Mouse (Mus musculus): Measurements from ENCODE around the gene Lrrc8c. TPM values are rescaled to one million over a fixed set of nuclear protein-coding genes. Genes with fewer than 3 reads are reported as not detected.

Lrrc8c gene
- polyA plus RNA-seq, 1 experiment from 2014 or later, result 24.7 TPM

GRCm38 (mm10) chr5:105566852-105567412, 47.7 kb downstream of the Lrrc8c start:
- no peak for TF ChIP-seq CTCF (IDR thresholded peaks at IDR 0.05; ENCODE audit: low read depth)
- Histone ChIP-seq H3K36me3 (ENCODE audit: insufficient read depth) (no peaks in the 10 kb centered on the region), H3K9me3 (ENCODE audit: low read depth, low read length) (no peaks in the 10 kb centered on the region), H3K27ac (ENCODE audit: low read depth) (no peak overlapping the region), H3K4me2 (no peak overlapping the region), H3K4me3 (ENCODE audit: low read depth, low read length) (no peak overlapping the region), H3K4me1 (ENCODE audit: insufficient read depth) (no peaks in the 10 kb centered on the region), H3K27me3 (ENCODE audit: insufficient read depth, low read length) (no peaks in the 10 kb centered on the region), H3K9ac (no peak overlapping the region)
- 43% methylated on average over 7 of the region's 7 CpGs for WGBS
- DNase-seq (peak; percentile 46), ATAC-seq (ENCODE audit: insufficient read depth) (peak; percentile 45; the same call in 1 of the 2 replicates)

GRCm38 (mm10) chr5:105568043-105568747, 49.0 kb downstream of the Lrrc8c start:
- Histone ChIP-seq H3K4me1 (ENCODE audit: insufficient read depth) (no peaks in the 10 kb centered on the region), H3K27ac (ENCODE audit: low read depth) (no peak overlapping the region), H3K27me3 (ENCODE audit: insufficient read depth, low read length) (no peaks in the 10 kb centered on the region), H3K9ac (no peak overlapping the region), H3K9me3 (ENCODE audit: low read depth, low read length) (no peaks in the 10 kb centered on the region), H3K4me2 (no peak overlapping the region), H3K36me3 (ENCODE audit: insufficient read depth) (no peaks in the 10 kb centered on the region), H3K4me3 (ENCODE audit: low read depth, low read length) (no peak overlapping the region)
- DNase-seq (no peak), ATAC-seq (ENCODE audit: insufficient read depth) (no peak)
- 68% methylated on average over 6 of the region's 6 CpGs for WGBS
- no peak for TF ChIP-seq CTCF (IDR thresholded peaks at IDR 0.05; ENCODE audit: low read depth)

- no peak for TF ChIP-seq CTCF (IDR thresholded peaks at IDR 0.05; ENCODE audit: low read depth)
- no peak overlapping the region for H3K27ac ChIP-seq (ENCODE audit: low read depth)
- 71% methylated on average over 2 of the region's 2 CpGs for WGBS
- H3K27me3 ChIP-seq (ENCODE audit: insufficient read depth, low read length), result no peaks in the 10 kb centered on the region
- DNase-seq (no peak), ATAC-seq (ENCODE audit: insufficient read depth) (no peak)
- H3K4me3 ChIP-seq (ENCODE audit: low read depth, low read length), result no peak overlapping the region
- no peaks in the 10 kb centered on the region for H3K4me1 ChIP-seq (ENCODE audit: insufficient read depth)
- no peak overlapping the region for H3K4me2 ChIP-seq
- H3K36me3 ChIP-seq (ENCODE audit: insufficient read depth), result no peaks in the 10 kb centered on the region
- no peak overlapping the region for H3K9ac ChIP-seq
- no peaks in the 10 kb centered on the region for H3K9me3 ChIP-seq (ENCODE audit: low read depth, low read length)
Observed at GRCm38 (mm10) chr5:105569168-105569567, 50.0 kb downstream of the Lrrc8c start.

GRCm38 (mm10) chr5:105572160-105572692, 53.0 kb downstream of the Lrrc8c start:
- Histone ChIP-seq H3K9ac (no peak overlapping the region), H3K27ac (ENCODE audit: low read depth) (no peak overlapping the region), H3K4me2 (no peak overlapping the region), H3K9me3 (ENCODE audit: low read depth, low read length) (no peaks in the 10 kb centered on the region), H3K4me3 (ENCODE audit: low read depth, low read length) (no peak overlapping the region), H3K27me3 (ENCODE audit: insufficient read depth, low read length) (no peaks in the 10 kb centered on the region), H3K36me3 (ENCODE audit: insufficient read depth) (no peaks in the 10 kb centered on the region), H3K4me1 (ENCODE audit: insufficient read depth) (no peaks in the 10 kb centered on the region)
- WGBS, result 62% methylated on average over 5 of the region's 5 CpGs
- no peak for TF ChIP-seq CTCF (IDR thresholded peaks at IDR 0.05; ENCODE audit: low read depth)
- DNase-seq (no peak), ATAC-seq (ENCODE audit: insufficient read depth) (no peak)

- no peak for ATAC-seq (ENCODE audit: insufficient read depth)
- H3K27ac ChIP-seq (ENCODE audit: low read depth), result no peak overlapping the region
- no peaks in the 10 kb centered on the region for H3K9me3 ChIP-seq (ENCODE audit: low read depth, low read length)
- no peak for DNase-seq
- H3K4me1 ChIP-seq (ENCODE audit: insufficient read depth), result no peaks in the 10 kb centered on the region
- H3K27me3 ChIP-seq (ENCODE audit: insufficient read depth, low read length), result no peaks in the 10 kb centered on the region
- TF ChIP-seq CTCF (IDR thresholded peaks at IDR 0.05; ENCODE audit: low read depth), result no peak
- WGBS, result 44% methylated on average over 7 of the region's 7 CpGs
- no peak overlapping the region for H3K9ac ChIP-seq
- no peak overlapping the region for H3K4me2 ChIP-seq
- no peaks in the 10 kb centered on the region for H3K36me3 ChIP-seq (ENCODE audit: insufficient read depth)
- H3K4me3 ChIP-seq (ENCODE audit: low read depth, low read length), result no peak overlapping the region
Observed at GRCm38 (mm10) chr5:105572876-105573275, 53.7 kb downstream of the Lrrc8c start.

- Histone ChIP-seq H3K9ac (no peak overlapping the region), H3K4me2 (no peak overlapping the region), H3K9me3 (ENCODE audit: low read depth, low read length) (no peaks in the 10 kb centered on the region), H3K27me3 (ENCODE audit: insufficient read depth, low read length) (no peaks in the 10 kb centered on the region), H3K36me3 (ENCODE audit: insufficient read depth) (no peaks in the 10 kb centered on the region), H3K4me1 (ENCODE audit: insufficient read depth) (no peaks in the 10 kb centered on the region), H3K27ac (ENCODE audit: low read depth) (no peak overlapping the region), H3K4me3 (ENCODE audit: low read depth, low read length) (no peak overlapping the region)
- ATAC-seq (ENCODE audit: insufficient read depth), result no peak
- no peak for TF ChIP-seq CTCF (IDR thresholded peaks at IDR 0.05; ENCODE audit: low read depth)
- 72% methylated on average over 5 of the region's 5 CpGs for WGBS
- DNase-seq, result no peak
Observed at GRCm38 (mm10) chr5:105574835-105575234, 55.6 kb downstream of the Lrrc8c start.

GRCm38 (mm10) chr5:105575839-105576238, 56.7 kb downstream of the Lrrc8c start:
- H3K9ac ChIP-seq, result no peak overlapping the region
- 64% methylated on average over 6 of the region's 6 CpGs for WGBS

More at GRCm38 (mm10) chr5:105575839-105576238, 56.7 kb downstream of the Lrrc8c start:
- H3K9me3 ChIP-seq (ENCODE audit: low read depth, low read length), result no peaks in the 10 kb centered on the region
- H3K27me3 ChIP-seq (ENCODE audit: insufficient read depth, low read length), result no peaks in the 10 kb centered on the region
- H3K36me3 ChIP-seq (ENCODE audit: insufficient read depth), result no peaks in the 10 kb centered on the region
- DNase-seq (no peak), ATAC-seq (ENCODE audit: insufficient read depth) (peak; percentile 48; the same call in 1 of the 2 replicates)
- H3K4me3 ChIP-seq (ENCODE audit: low read depth, low read length), result no peak overlapping the region
- no peak for TF ChIP-seq CTCF (IDR thresholded peaks at IDR 0.05; ENCODE audit: low read depth)
- no peak overlapping the region for H3K4me2 ChIP-seq
- no peaks in the 10 kb centered on the region for H3K4me1 ChIP-seq (ENCODE audit: insufficient read depth)
- H3K27ac ChIP-seq (ENCODE audit: low read depth), result no peak overlapping the region

Data from lung, embryonic 14.5 days (tissue).